Mouse (Mus musculus) WW6 (cell line): Measurements from ENCODE around the gene Opcml.

Experiments
- DNase-seq: peaks from one replicate; pipeline ENCODE4 v3.0.0-alpha.2; 2013; ENCODE audit warnings: low read depth, low spot score

The Opcml gene

GRCm38 (mm10) chr9:27790725-27791638 is at the start of gene Opcml:
Gene Opcml (plus strand): TSS chr9:27790775.
- DNase-seq, result peak; percentile 22

- DNase-seq, result no peak
These were observed 31.9 kb upstream of the Opcml start for GRCm38 (mm10) chr9:27758709-27759108.

GRCm38 (mm10) chr9:27761196-27761595 is 29.4 kb upstream of the Opcml start:
- no peak for DNase-seq

- no peak for DNase-seq
These were observed 24.1 kb upstream of the Opcml start for GRCm38 (mm10) chr9:27766446-27766845.

- DNase-seq, result no peak
These were observed 23.2 kb upstream of the Opcml start for GRCm38 (mm10) chr9:27767196-27767900.

- no peak for DNase-seq
These were observed 21.8 kb upstream of the Opcml start for GRCm38 (mm10) chr9:27768788-27769187.

- no peak for DNase-seq
These were observed 9.1 kb upstream of the Opcml start for GRCm38 (mm10) chr9:27781291-27781993.

GRCm38 (mm10) chr9:27781994-27782337 is 8.6 kb upstream of the Opcml start:
- DNase-seq, result no peak

- no peak for DNase-seq
These were observed 1.0 kb downstream of the Opcml start for GRCm38 (mm10) chr9:27791639-27791966.

- no peak for DNase-seq
These were observed 1.7 kb downstream of the Opcml start for GRCm38 (mm10) chr9:27792226-27792625.

- DNase-seq, result no peak
These were observed 2.4 kb downstream of the Opcml start for GRCm38 (mm10) chr9:27792994-27793393.

- DNase-seq, result no peak
These were observed 6.0 kb downstream of the Opcml start for GRCm38 (mm10) chr9:27796535-27796934.

- no peak for DNase-seq
These were observed 10.4 kb downstream of the Opcml start for GRCm38 (mm10) chr9:27800992-27801391.

GRCm38 (mm10) chr9:27801807-27802206 is 11.2 kb downstream of the Opcml start:
- no peak for DNase-seq

- no peak for DNase-seq
These were observed 11.8 kb downstream of the Opcml start for GRCm38 (mm10) chr9:27802379-27802778.

- DNase-seq, result no peak
These were observed 13.9 kb downstream of the Opcml start for GRCm38 (mm10) chr9:27804461-27804860.

GRCm38 (mm10) chr9:27809741-27810140 is 19.2 kb downstream of the Opcml start:
- DNase-seq, result no peak

- no peak for DNase-seq
These were observed 22.7 kb downstream of the Opcml start for GRCm38 (mm10) chr9:27813207-27813790.

GRCm38 (mm10) chr9:27814161-27814560 is 23.6 kb downstream of the Opcml start:
- DNase-seq, result no peak

GRCm38 (mm10) chr9:27821197-27821596 is 30.6 kb downstream of the Opcml start:
- no peak for DNase-seq

GRCm38 (mm10) chr9:27822681-27823080 is 32.1 kb downstream of the Opcml start:
- DNase-seq, result no peak

GRCm38 (mm10) chr9:27824424-27824823 is 33.8 kb downstream of the Opcml start:
- DNase-seq, result no peak
